Mouse (Mus musculus) central nervous system, embryonic 11.5 days (tissue): ENCODE data around the gene Gm39653. TPM values are rescaled to one million over a fixed set of nuclear protein-coding genes. Genes with fewer than 3 reads are reported as not detected.

Experiments used
- polyA plus RNA-seq: library from polyadenylated mRNA; depleted of rRNA; stranded (reverse); fragments of >200 nt; gene quantifications from 2 replicates; pipeline ENCODE4 v1.2.3, GENCODE M21; 2012; rRNA removed

Gene Gm39653
- polyA plus RNA-seq = not detected in 2 replicates

DNA sequence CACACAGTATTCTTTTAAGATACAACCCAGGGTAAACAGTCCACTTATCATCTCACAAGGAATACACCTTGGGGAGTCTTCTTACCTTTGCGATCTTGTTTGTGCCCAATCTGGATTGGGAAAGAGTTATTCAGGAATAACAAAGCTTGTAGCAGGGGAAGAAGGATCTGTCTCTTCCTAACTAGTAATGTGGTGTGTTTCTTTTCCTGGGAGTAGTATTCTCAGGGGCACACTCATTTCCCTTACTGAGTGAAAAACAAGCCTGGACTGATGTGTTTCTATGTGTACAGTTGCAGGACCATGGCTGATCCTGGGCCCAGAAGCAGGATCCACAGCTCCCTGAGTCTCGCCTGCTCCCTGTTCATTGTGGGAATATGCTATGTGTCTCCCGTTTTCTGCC is at the start of gene Gm39653:
Gene Gm39653 (plus strand): TSS at position 301 of the 400 bp plus-strand sequence.

Other genes starting within 250 kb of the Gm39653 start
- gene Adam23, start 170.1 kb upstream of the Gm39653 start, polyA plus RNA-seq = 11.3 and 14.6 TPM in 2 replicates
- 0.01 TPM in 1 of 2 replicates, not detected in the other for gene Dytn, start 71.0 kb downstream of the Gm39653 start, polyA plus RNA-seq
- 0.17 and 0.26 TPM in 2 replicates for gene Mdh1b, start 114.3 kb downstream of the Gm39653 start, polyA plus RNA-seq
- gene Fastkd2, start 114.6 kb downstream of the Gm39653 start, polyA plus RNA-seq = 34.6 and 46.8 TPM in 2 replicates
- gene 4933402D24Rik, start 153.3 kb downstream of the Gm39653 start, polyA plus RNA-seq = 0.02 and 0.04 TPM in 2 replicates